Mouse (Mus musculus) small intestine, adult 2 months (tissue): ENCODE measurements around the gene Cdrt4. TPM values are rescaled to one million over a fixed set of nuclear protein-coding genes. Genes with fewer than 3 reads are reported as not detected.

Experiments
- H3K27ac ChIP-seq: fragments of 200-500 bp; 2 replicates; pipeline ENCODE4 v1.5.1; 2012; ENCODE audit warnings: low read depth, low read length, control low read depth, inconsistent platforms; ENCODE audit not compliant: insufficient read depth
- H3K27me3 ChIP-seq: fragments of 200-500 bp; 2 replicates; pipeline ENCODE4 v1.6.1; 2012; ENCODE audit warnings: mild to moderate bottlenecking, moderate library complexity, low read length, inconsistent platforms; ENCODE audit not compliant: control insufficient read depth, insufficient read depth
- H3K36me3 ChIP-seq: fragments of 200-500 bp; 2 replicates; pipeline ENCODE4 v1.6.1; 2012; ENCODE audit warnings: mild to moderate bottlenecking, low read length, control low read depth, inconsistent platforms; ENCODE audit not compliant: control insufficient read depth, insufficient read depth
- H3K4me1 ChIP-seq: fragments of 200-500 bp; 2 replicates; pipeline ENCODE4 v1.6.1; 2012; ENCODE audit warnings: low read length, inconsistent platforms, mixed read lengths; ENCODE audit not compliant: control insufficient read depth, insufficient read depth, insufficient read length
- H3K4me3 ChIP-seq: fragments of 200-500 bp; 2 replicates; pipeline ENCODE4 v1.5.1; 2012; ENCODE audit warnings: low read depth, mild to moderate bottlenecking, control low read depth, inconsistent platforms, low read length, moderate library complexity
- CTCF ChIP-seq: fragments of 200-500 bp; IDR thresholded peaks from 2 replicates; pipeline ENCODE4 v1.5.1; 2012; ENCODE audit warnings: low read depth, mild to moderate bottlenecking, control low read depth, inconsistent platforms, low read length, moderate library complexity, mixed read lengths; ENCODE audit not compliant: insufficient replicate concordance, insufficient read length; ENCODE audit errors: extremely low read depth
- POLR2A ChIP-seq: fragments of 200-500 bp; IDR thresholded peaks from 2 replicates; pipeline ENCODE4 v1.6.1; 2012; ENCODE audit warnings: low read depth, mild to moderate bottlenecking, control low read depth, inconsistent platforms, low read length, moderate library complexity
- WGBS: fragments of 180-500 bp; shearing (Covaris S2); methylation state at CpG from one replicate; pipeline ENCODE4 v1.1.7; 2018; 5-methylcytosine and 5-hydroxymethylcytosine counted together
- polyA plus RNA-seq: library from polyadenylated mRNA; depleted of rRNA; stranded (reverse); fragments of >200 nt; gene quantifications from 2 replicates; pipeline ENCODE4 v1.2.3, GENCODE M21; 2012

The Cdrt4 gene
- polyA plus RNA-seq, 1 experiment = not detected

GRCm38 (mm10) chr11:63004617-63005016, 53.6 kb downstream of the Cdrt4 start:
- Histone ChIP-seq H3K36me3 (no peaks in the 10 kb centered on the region), H3K27ac (no peak overlapping the region)

GRCm38 (mm10) chr11:63007376-63007775, 56.4 kb downstream of the Cdrt4 start:
- 86% methylated on average over 5 of the region's 5 CpGs for WGBS
- H3K4me3 ChIP-seq = no peak overlapping the region
- TF ChIP-seq CTCF (no peak), POLR2A (no peak)
- H3K4me1 ChIP-seq = no peaks in the 10 kb centered on the region
- no peaks in the 10 kb centered on the region for H3K36me3 ChIP-seq
- no peak overlapping the region for H3K27ac ChIP-seq
- H3K27me3 ChIP-seq = no peaks in the 10 kb centered on the region

More at GRCm38 (mm10) chr11:63004617-63005016, 53.6 kb downstream of the Cdrt4 start:
- Histone ChIP-seq H3K4me3 (no peak overlapping the region), H3K27me3 (no peaks in the 10 kb centered on the region), H3K4me1 (no peaks in the 10 kb centered on the region)
- TF ChIP-seq POLR2A (no peak), CTCF (no peak)
- WGBS = 29% methylated on average over 6 of the region's 6 CpGs

- no peak for TF ChIP-seq CTCF
- TF ChIP-seq POLR2A = no peak
- Histone ChIP-seq H3K27me3 (no peaks in the 10 kb centered on the region), H3K27ac (no peak overlapping the region), H3K4me1 (no peaks in the 10 kb centered on the region), H3K36me3 (no peaks in the 10 kb centered on the region), H3K4me3 (no peak overlapping the region)
- 76% methylated on average over 3 of the region's 3 CpGs for WGBS
Measured at GRCm38 (mm10) chr11:63008004-63008403, 57.0 kb downstream of the Cdrt4 start.

- no peak overlapping the region for H3K27ac ChIP-seq
- H3K36me3 ChIP-seq = no peaks in the 10 kb centered on the region
- H3K4me1 ChIP-seq = no peaks in the 10 kb centered on the region
- H3K27me3 ChIP-seq = no peaks in the 10 kb centered on the region
- WGBS = 60% methylated on average over 3 of the region's 3 CpGs
- no peak overlapping the region for H3K4me3 ChIP-seq
- no peak for TF ChIP-seq POLR2A
- TF ChIP-seq CTCF = no peak
Measured at GRCm38 (mm10) chr11:63009761-63010160, 58.8 kb downstream of the Cdrt4 start.

DNA sequence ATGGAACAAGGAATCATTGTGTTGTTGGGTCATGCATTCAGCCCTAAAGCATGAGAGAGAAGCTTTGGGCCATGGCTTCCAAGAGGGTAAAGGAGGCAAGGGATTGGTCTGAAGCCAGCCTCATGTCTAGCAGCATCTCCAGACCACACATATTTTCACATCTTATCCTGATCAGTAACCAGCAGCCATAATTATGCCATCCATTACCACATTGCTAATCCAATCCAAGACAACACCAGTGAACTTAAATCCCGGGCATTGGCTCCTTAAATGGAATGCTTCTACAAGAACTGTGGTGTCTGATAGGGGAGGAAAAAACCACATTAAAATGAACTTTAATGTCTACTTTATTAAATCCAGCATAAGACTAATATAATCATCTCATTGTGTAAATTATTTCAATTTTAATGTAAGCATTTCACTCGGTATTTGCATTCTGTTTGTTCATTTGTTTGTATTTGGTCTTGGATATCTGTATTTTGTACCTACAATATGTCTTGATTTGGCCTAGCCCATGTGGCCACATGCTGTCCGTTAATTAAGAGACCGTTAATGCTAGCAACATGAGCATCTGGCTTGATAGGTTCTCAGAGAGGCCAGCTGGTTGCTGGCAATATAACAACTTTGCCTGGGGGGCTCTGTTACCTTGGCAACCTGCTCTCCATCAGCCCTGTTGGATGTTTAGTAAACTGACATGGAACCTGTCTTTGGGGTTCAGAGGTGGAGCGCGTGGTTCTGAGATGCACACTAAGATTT, 66.5 kb downstream of the Cdrt4 start:
- H3K4me3 ChIP-seq = no peak overlapping the region
- 92% methylated on average over 6 of the region's 6 CpGs for WGBS
- H3K36me3 ChIP-seq = no peaks in the 10 kb centered on the region
- H3K27ac ChIP-seq = no peak overlapping the region
- no peaks in the 10 kb centered on the region for H3K27me3 ChIP-seq
- TF ChIP-seq CTCF = no peak
- no peaks in the 10 kb centered on the region for H3K4me1 ChIP-seq

DNA sequence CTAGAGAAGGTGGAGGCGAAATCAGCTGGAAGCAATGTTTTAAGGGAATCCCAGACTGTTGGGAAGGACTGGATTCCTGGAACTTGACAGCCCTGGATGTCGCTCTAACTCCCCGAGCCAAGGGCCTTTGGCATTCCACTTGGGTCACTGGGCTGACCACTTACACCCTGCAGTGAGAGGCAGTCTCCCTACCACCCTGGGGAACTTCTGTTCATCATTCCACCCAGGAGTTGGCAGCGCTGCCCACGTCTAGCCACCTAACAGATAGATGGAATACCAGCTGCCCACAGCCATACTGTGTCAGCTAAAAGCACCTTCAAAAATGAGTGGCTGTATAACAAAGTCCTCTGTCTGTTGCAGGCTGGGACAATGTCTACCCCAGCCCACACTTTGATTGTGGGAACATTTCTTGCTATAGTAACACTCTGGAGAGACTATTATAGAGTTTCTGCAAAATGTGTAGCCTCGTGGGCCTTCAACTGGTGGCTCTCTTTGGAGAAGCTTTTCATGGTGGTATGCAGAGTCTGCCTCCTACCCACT, 67.2 kb downstream of the Cdrt4 start:
- H3K36me3 ChIP-seq = no peaks in the 10 kb centered on the region
- 88% methylated on average over 6 of the region's 6 CpGs for WGBS
- H3K27me3 ChIP-seq = no peaks in the 10 kb centered on the region
- no peak overlapping the region for H3K4me3 ChIP-seq
- no peaks in the 10 kb centered on the region for H3K4me1 ChIP-seq
- no peak overlapping the region for H3K27ac ChIP-seq
- no peak for TF ChIP-seq CTCF
- TF ChIP-seq POLR2A = no peak

DNA sequence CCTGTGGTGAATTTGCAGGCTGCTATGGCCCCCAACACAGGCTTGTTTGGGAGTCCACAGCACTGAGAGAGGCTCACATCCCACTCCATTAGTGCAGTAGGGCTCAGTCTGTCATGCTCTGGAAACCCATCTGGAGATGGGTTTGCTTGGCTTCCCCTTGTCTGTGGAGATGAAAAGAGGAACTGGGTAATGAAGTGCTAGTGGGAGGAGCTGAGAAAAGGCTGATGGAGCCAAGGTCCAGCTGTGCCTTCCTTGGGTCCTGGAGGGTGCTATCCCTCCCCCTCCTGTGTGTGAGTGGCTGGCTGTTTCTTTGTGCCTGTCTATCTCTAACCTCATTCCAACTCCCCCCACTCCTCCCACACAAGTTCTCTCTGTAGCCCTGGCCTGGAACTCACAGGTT, 69.6 kb downstream of the Cdrt4 start:
- Histone ChIP-seq H3K27me3 (no peaks in the 10 kb centered on the region), H3K4me1 (peaks cover 16% of the 10 kb centered on the region), H3K36me3 (no peaks in the 10 kb centered on the region), H3K4me3 (no peak overlapping the region), H3K27ac (no peak overlapping the region)
- no peak for TF ChIP-seq POLR2A
- no peak for TF ChIP-seq CTCF
